Mouse (Mus musculus) T-helper 17 cell (primary cell): ENCODE data around the gene Defa2.
"Not testable (repeated sequence)": the region's sequence is repeated elsewhere in the genome, so short reads cannot be mapped to it uniquely, and the experiment has no call there.

Experiments
- in situ Hi-C, 2 experiments: fragments of 300-600 bp; cut with MboI, MseI; formaldehyde crosslinking; loops; 1 replicate in 1 of 2; 2 replicates in 1 of 2; pipeline ENCODE4 v1.15.1; 2025; ENCODE audit warnings: high pct_unique_total_duplicates in 2 of 2

Defa2 gene

DNA sequence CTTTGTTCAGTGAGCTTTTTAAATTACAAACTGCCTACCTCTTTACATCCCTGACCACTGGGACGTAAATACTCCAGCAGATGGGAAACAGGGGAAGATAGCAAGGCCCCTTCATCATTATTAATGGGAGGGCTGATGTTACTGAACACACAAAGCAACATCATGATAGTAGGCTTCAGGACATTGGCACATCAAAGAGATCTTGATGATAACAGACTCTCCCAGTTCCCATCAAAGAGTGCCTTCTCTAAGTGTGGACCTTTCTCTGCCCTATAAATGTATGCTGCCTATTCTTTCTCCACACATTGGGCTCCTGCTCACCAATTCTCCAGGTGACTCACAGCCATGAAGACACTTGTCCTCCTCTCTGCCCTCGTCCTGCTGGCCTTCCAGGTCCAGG lies at the start of gene Defa2:
Defa2 (plus strand) TSS at position 301 of the 400 bp plus-strand sequence.
- in situ Hi-C loops, result not testable (repeated sequence)

- in situ Hi-C loops, result not testable (repeated sequence)
Measured at GRCm38 (mm10) chr8:21391511-21391910, 13.2 kb downstream of the Defa2 start, which contains the start of gene Defa33. Defa33 (plus strand) TSS chr8:21391811.

DNA sequence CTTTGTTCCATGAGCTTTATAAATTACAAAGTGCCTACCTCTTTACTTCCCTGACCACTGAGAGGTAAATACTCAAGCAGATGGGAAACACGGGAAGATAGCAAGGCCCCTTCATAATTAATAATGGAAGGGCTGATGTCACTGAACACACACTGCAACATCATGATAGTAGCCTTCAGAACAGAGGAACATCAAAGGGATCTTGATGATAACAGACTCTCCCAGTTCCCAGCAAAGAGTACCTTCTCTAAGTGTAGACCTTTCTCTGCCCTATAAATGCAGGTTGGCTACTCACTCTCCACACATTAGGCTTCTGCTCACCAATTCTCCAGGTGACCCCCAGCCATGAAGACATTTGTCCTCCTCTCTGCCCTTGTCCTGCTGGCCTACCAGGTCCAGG lies 48.8 kb downstream of the Defa2 start, which contains the start of gene Defa36:
Defa36 (plus strand) TSS at position 301 of the 400 bp plus-strand sequence.
- in situ Hi-C loops, result not testable (repeated sequence)
